Mouse (Mus musculus) forebrain, embryonic 14.5 days (tissue): ENCODE measurements at regions not wholly inside any gene's neighbourhood (a gene's known extent, or its start where the extent isn't known, plus 50 kb on each side); places are given as distances from the start of the nearest gene placed in this dataset.

ENCODE experiments used
- ATAC-seq: fragments of 200-750 bp; cut with Nextera tagmentation; 2 replicates; pipeline ENCODE4 v1.8.0; 2017; ENCODE audit warnings: mild to moderate bottlenecking, moderate library complexity
- DNase-seq: peaks from one replicate; pipeline ENCODE4 v3.0.0-alpha.2; 2015; ENCODE audit warnings: low spot score
- H3K27ac ChIP-seq: fragments of 300-500 bp; sonication (generic); 2 replicates; pipeline ENCODE4 v1.5.1; 2014; ENCODE audit warnings: low read depth, mild to moderate bottlenecking, control low read depth, low read length, moderate library complexity
- H3K27me3 ChIP-seq: fragments of 300-500 bp; sonication (generic); replicated peaks from 2 replicates; pipeline ENCODE4 v1.6.1; 2014; ENCODE audit warnings: low read length, control low read depth, mixed read lengths; ENCODE audit not compliant: control insufficient read depth, insufficient read depth
- H3K36me3 ChIP-seq: fragments of 300-500 bp; sonication (generic); 2 replicates; pipeline ENCODE4 v1.6.1; 2014; ENCODE audit warnings: low read length, control low read depth; ENCODE audit not compliant: control insufficient read depth, insufficient read depth
- H3K4me1 ChIP-seq: fragments of 300-500 bp; sonication (generic); 2 replicates; pipeline ENCODE4 v1.6.1; 2014; ENCODE audit warnings: antibody characterized with exemption, low read length, control low read depth; ENCODE audit not compliant: control insufficient read depth, insufficient read depth
- H3K4me2 ChIP-seq: fragments of 300-500 bp; sonication (generic); 2 replicates; pipeline ENCODE4 v1.6.1; 2014; ENCODE audit warnings: mild to moderate bottlenecking, control low read depth, low read length
- H3K4me3 ChIP-seq: fragments of 300-500 bp; sonication (generic); 2 replicates; pipeline ENCODE4 v1.5.1; 2014; ENCODE audit warnings: low read depth, low read length, control low read depth
- H3K9ac ChIP-seq: fragments of 300-500 bp; sonication (generic); 2 replicates; pipeline ENCODE4 v1.6.1; 2014; ENCODE audit warnings: mild to moderate bottlenecking, low read length, control low read depth, moderate library complexity
- H3K9me3 ChIP-seq: fragments of 300-500 bp; sonication (generic); replicated peaks from 2 replicates; pipeline ENCODE4 v1.6.1; 2016; ENCODE audit warnings: low read length, control low read depth, mixed read lengths; ENCODE audit not compliant: control insufficient read depth
- WGBS: fragments of 180-500 bp; shearing (Covaris S2); extraction: QIAGEN DNeasy Blood & Tissue Kit; methylation state at CpG from one replicate; pipeline ENCODE4 v1.1.7; 2014; 5-methylcytosine and 5-hydroxymethylcytosine counted together

- Histone ChIP-seq H3K36me3 (no peaks in the 10 kb centered on the region), H3K9me3 (no peaks in the 10 kb centered on the region), H3K4me1 (peaks cover 7% of the 10 kb centered on the region; the same call in 1 of the 2 replicates), H3K4me3 (no peak overlapping the region), H3K9ac (no peak overlapping the region), H3K27ac (no peak overlapping the region), H3K4me2 (no peak overlapping the region), H3K27me3 (no peaks in the 10 kb centered on the region)
- DNase-seq (no peak), ATAC-seq (no peak)
- WGBS: 91% methylated on average over 10 of the region's 10 CpGs
Observed at GRCm38 (mm10) chr14:68022925-68023324, 1271.2 kb downstream of the Synb start.

DNA sequence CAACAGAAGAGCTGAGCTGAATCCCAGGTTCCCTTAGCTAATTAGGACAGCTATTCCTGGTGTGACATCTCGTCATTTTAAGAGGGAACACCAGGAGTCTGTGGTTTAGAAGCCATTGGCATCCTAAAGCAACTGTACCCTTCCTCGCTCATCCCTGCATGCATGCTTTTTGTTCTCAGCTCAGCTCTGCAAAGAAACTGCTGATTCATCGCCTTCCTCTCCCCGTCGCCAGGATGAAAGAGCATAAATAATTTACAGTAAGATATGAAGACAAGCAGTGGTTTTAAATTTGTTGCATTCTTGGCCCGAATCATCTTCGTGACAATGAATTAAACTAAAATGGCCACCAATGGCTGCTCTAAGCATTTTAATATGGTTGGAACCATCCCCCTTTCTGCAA is 1272.9 kb downstream of the Synb start:
- Histone ChIP-seq H3K27ac (no peak overlapping the region), H3K4me3 (no peak overlapping the region), H3K36me3 (no peaks in the 10 kb centered on the region), H3K4me1 (peaks cover 7% of the 10 kb centered on the region; the same call in 1 of the 2 replicates), H3K9ac (no peak overlapping the region), H3K4me2 (no peak overlapping the region), H3K27me3 (no peaks in the 10 kb centered on the region), H3K9me3 (no peaks in the 10 kb centered on the region)
- DNase-seq (peak; percentile 49), ATAC-seq (0 out of 2 replicates have a peak, but pooled peaks have one; percentile 20)
- 75% methylated on average over 7 of the region's 7 CpGs for WGBS

GRCm38 (mm10) chr14:68020769-68021168 is 1273.3 kb downstream of the Synb start:
- Histone ChIP-seq H3K9me3 (no peaks in the 10 kb centered on the region), H3K36me3 (no peaks in the 10 kb centered on the region), H3K27ac (no peak overlapping the region), H3K4me3 (no peak overlapping the region), H3K9ac (no peak overlapping the region), H3K4me1 (peaks cover 7% of the 10 kb centered on the region; the same call in 1 of the 2 replicates), H3K4me2 (no peak overlapping the region), H3K27me3 (no peaks in the 10 kb centered on the region)
- no peak for ATAC-seq
- DNase-seq: no peak
- 44% methylated on average over 6 of the region's 6 CpGs for WGBS

- Histone ChIP-seq H3K4me1 (peaks cover 7% of the 10 kb centered on the region; the same call in 1 of the 2 replicates), H3K9me3 (no peaks in the 10 kb centered on the region), H3K9ac (no peak overlapping the region), H3K4me3 (no peak overlapping the region), H3K27me3 (no peaks in the 10 kb centered on the region), H3K36me3 (no peaks in the 10 kb centered on the region), H3K4me2 (no peak overlapping the region), H3K27ac (no peak overlapping the region)
- DNase-seq (no peak), ATAC-seq (no peak)
Observed at GRCm38 (mm10) chr14:68018686-68019085, 1275.4 kb downstream of the Synb start.

GRCm38 (mm10) chr14:67996790-67997417 is 1297.2 kb downstream of the Synb start:
- Histone ChIP-seq H3K27ac (no peak overlapping the region), H3K9ac (no peak overlapping the region), H3K4me3 (no peak overlapping the region), H3K4me1 (no peaks in the 10 kb centered on the region), H3K4me2 (no peak overlapping the region), H3K36me3 (no peaks in the 10 kb centered on the region), H3K27me3 (no peaks in the 10 kb centered on the region), H3K9me3 (no peaks in the 10 kb centered on the region)
- WGBS: 95% methylated on average over 7 of the region's 7 CpGs
- no peak for DNase-seq
- no peak for ATAC-seq

GRCm38 (mm10) chr14:67993611-67994051 is 1300.5 kb downstream of the Synb start:
- Histone ChIP-seq H3K27ac (no peak overlapping the region), H3K4me2 (peak overlapping the region; percentile 37; the same call in 1 of the 2 replicates), H3K4me3 (no peak overlapping the region), H3K9ac (no peak overlapping the region), H3K4me1 (no peaks in the 10 kb centered on the region), H3K36me3 (no peaks in the 10 kb centered on the region), H3K27me3 (no peaks in the 10 kb centered on the region), H3K9me3 (no peaks in the 10 kb centered on the region)
- DNase-seq (no peak), ATAC-seq (peak; percentile 26; the same call in 1 of the 2 replicates)
- WGBS: 52% methylated on average over 13 of the region's 13 CpGs

DNA sequence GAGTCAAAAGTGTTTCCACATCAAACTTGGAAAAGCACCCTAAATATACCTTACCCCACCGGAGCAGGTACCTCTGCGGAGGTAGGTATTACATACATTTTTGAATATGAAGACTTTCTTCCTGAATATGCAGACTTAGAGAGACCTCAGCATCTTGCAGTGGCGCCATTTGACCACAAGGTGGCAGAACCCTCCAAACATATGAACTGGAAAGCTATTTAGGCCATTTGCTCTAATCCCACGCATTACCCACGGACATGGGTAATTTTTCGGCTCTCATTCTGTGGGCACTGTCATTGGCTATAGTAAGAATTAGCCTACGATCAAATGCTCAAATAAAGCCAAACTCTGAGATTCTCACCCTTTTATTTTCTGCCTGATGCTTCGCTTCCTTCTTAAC is 1301.0 kb downstream of the Synb start:
- H3K27me3 ChIP-seq: no peaks in the 10 kb centered on the region
- WGBS: 14% methylated on average over 8 of the region's 8 CpGs
- H3K9me3 ChIP-seq: no peaks in the 10 kb centered on the region
- no peaks in the 10 kb centered on the region for H3K36me3 ChIP-seq
- peak; percentile 62; the same call in 1 of the 2 replicates for ATAC-seq
- H3K4me1 ChIP-seq: no peaks in the 10 kb centered on the region
- H3K9ac ChIP-seq: no peak overlapping the region
- peak; percentile 82 for DNase-seq
- H3K4me2 ChIP-seq: peak overlapping the region; percentile 37; the same call in 1 of the 2 replicates
- no peak overlapping the region for H3K4me3 ChIP-seq
- H3K27ac ChIP-seq: no peak overlapping the region

DNA sequence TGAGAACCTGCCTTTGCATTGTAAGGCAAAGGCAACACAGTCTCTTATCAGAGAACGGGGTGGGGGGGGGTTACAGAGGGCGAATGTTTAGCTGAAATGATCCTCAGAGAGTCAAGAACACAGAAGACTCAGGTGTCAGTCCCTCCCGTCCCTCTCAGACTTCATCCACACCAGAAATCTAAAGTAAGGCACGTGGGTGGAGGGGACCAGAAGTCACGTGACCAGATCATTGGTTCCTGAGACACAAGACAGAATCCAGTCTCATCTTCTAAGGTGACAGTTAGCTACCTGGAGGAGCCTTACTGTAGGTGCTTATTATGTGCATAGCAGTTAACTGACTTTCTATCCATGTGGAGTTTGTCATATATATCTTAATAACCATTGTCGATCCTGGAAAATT is 1302.0 kb downstream of the Synb start:
- H3K9me3 ChIP-seq: no peaks in the 10 kb centered on the region
- no peaks in the 10 kb centered on the region for H3K27me3 ChIP-seq
- DNase-seq (no peak), ATAC-seq (no peak)
- H3K36me3 ChIP-seq: no peaks in the 10 kb centered on the region
- 69% methylated on average over 6 of the region's 6 CpGs for WGBS
- H3K4me1 ChIP-seq: no peaks in the 10 kb centered on the region
- H3K9ac ChIP-seq: no peak overlapping the region
- no peak overlapping the region for H3K27ac ChIP-seq
- H3K4me2 ChIP-seq: no peak overlapping the region
- no peak overlapping the region for H3K4me3 ChIP-seq

DNA sequence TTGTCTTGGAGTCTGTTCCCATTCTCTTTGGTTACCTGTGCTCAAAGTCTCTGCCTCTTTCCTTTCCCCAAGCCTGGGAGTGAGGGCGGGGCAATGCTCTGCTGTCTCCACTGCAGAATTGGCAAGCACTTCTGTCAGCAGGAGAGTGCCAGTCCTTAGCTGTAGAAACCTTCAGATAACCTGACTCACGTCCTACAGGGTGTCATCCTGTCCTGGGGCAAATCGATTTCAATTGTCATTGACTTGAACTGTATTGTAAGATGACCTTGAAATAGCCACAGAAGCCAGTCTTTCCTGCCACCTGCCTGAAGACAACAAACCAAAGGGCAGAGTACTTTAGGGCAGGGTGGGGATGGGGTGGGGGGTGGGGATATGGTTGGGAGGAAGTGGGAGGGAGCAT is 1303.8 kb downstream of the Synb start:
- WGBS: 85% methylated on average over 3 of the region's 3 CpGs
- H3K36me3 ChIP-seq: no peaks in the 10 kb centered on the region
- H3K4me3 ChIP-seq: no peak overlapping the region
- H3K27ac ChIP-seq: no peak overlapping the region
- no peak overlapping the region for H3K4me2 ChIP-seq
- H3K9ac ChIP-seq: no peak overlapping the region
- no peak for ATAC-seq
- no peaks in the 10 kb centered on the region for H3K9me3 ChIP-seq
- no peak for DNase-seq
- no peaks in the 10 kb centered on the region for H3K27me3 ChIP-seq
- H3K4me1 ChIP-seq: no peaks in the 10 kb centered on the region
